Mouse (Mus musculus): ENCODE measurements at regions not wholly inside any gene's neighbourhood (a gene's known extent, or its start where the extent isn't known, plus 50 kb on each side); places are given as distances from the start of the nearest gene placed in this dataset.

DNA sequence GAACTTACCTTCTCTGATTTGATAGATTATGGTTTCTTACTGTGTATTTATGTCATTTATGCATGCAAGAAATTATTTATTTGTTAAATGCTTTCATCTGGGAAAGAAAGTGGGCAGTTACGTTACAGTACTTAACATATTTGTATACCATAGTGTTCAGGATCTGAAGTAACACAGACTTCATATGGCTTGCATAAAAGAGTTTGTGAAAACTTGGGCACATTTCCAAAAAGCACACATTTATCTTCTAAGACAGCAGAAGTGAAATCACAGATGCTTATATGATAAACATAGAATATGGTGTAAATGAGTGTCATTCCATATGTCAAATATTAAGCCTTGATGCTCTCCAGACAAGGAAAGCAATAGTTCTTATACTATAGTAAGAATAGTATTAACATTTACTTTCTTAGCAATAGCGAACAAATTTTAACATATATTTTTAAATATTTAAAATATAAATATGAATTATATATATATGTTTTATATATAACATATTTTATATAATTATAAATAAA lies 4549.1 kb upstream of the Gm7489 start:
- DNase-seq = no peak

- no peak for DNase-seq
Observed at GRCm38 (mm10) chr15:49347029-49347428, 4537.7 kb upstream of the Gm7489 start.

- DNase-seq = no peak
Observed at GRCm38 (mm10) chr15:49356107-49356506, 4528.6 kb upstream of the Gm7489 start.

- no peak for DNase-seq
Observed at GRCm38 (mm10) chr15:49395966-49396365, 4488.7 kb upstream of the Gm7489 start.

DNA sequence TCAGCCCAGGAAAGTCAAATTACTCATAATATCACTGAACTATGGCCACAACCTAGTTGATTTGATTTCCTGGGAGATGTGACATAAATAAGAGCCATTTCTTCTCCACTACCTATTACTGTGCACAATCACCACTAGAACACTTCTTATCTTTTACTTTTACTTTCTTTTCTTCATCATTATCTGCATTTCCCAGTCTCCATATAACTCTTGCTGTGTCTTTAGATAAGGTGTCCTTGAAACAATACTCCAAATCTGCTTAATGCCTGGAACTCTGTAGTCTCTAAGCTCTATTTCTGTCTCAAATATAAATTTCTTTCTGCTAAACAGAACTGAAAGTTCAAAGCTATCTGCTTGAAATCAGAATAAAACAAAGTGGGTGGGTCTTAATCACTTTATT lies 4471.0 kb upstream of the Gm7489 start:
- DNase-seq = no peak

DNA sequence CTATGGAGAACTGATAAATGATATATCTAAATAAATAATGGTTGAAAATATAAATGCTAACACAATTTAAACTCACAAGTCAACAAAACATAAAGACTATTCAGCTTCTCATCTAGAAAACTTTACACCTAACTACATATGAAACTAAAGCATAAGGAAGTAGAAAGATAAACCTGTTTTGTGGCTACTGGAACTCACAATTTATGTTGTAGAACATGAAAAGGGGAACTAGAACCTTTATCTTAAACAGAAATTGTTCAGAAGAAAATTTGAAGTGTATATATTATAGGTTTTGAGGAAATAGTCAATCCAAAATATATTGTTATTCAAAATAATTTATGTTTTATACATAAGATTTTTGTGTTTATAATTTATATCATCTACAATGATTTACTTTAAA lies 4433.4 kb upstream of the Gm7489 start:
- no peak for DNase-seq

- no peak for DNase-seq
Observed at GRCm38 (mm10) chr15:49484582-49484981, 4400.1 kb upstream of the Gm7489 start.

DNA sequence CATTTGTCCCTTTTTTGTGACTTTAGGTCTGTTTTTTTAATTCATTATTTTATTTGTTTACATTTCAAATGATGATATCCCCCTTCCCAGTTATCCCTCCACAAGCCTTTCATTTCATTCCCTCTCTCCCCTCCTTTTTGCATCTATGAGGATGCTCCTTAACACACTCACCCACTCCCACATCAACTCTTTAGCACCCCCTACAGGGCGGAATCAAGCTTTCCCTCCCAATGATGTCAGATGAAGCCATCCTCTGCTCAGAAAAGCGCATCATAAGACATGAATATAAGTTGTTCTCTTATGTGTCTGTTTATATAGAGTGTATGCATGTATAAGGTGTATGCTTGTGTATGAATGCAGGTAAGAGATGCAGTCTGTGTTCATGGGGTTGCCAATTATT lies 4391.9 kb upstream of the Gm7489 start:
- peak; percentile 2 for DNase-seq

DNA sequence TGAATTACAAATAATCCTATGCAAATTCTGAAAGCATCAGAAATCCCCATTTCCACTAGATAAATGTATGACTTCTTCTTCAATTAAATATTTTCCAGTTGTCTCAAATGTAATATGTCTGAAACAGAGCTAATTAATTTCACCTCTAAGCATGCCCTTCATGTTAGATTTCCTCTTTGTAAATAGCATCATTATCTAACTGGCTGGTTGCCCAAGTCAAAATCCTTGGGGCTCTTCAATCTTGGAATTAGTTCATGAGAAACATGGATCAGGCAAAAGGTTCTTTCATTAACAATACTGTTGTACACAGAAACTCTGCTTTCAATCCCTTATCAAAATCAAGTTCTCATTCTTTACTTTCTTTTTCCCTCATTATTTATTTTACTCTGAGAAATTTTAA lies 4382.9 kb upstream of the Gm7489 start:
- DNase-seq = no peak
